16 mouse cellular contexts compared by ENCODE assay signal in the genomic region with DNA sequence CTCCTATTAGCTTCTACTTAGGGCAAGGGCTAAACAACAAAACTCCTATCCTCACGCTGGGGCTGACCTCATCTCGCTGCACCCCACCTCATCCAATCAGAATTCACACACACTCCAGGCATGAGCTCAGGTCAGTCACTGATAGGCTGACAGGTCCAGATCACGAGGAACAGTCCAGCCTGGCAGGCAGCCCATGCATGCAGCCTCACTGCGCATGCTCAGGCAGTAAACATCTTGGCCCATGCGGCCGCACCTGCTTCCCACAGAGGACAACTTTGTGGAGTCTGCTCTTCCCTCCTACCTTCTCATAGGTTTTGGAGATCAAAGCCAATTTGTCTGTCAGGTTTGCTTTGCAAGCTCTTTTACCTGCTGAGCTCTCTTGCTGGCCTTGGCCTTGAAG. TPM values are rescaled to one million over a fixed set of nuclear protein-coding genes. Genes with fewer than 3 reads are reported as not detected.
A peak's percentile ranks its signal among the peaks of the same experiment; 100 is the strongest.
DNase-seq lines count a peak whose midpoint lies in the region; TF ChIP-seq lines count a peak whose summit lies in the region.
"Not testable (repeated sequence)": the region's sequence is repeated elsewhere in the genome, so short reads cannot be mapped to it uniquely, and the experiment has no call there.
"Had no signal": no experiment of that assay in that cellular context is flagged by ENCODE, and none has a peak within 500 bp of the region (broad histone marks: within the 10 kb centered on the region; RNA-seq: fewer than 3 reads in every experiment).

No protein-coding gene starts in this region.

- DNase-seq in CH12.LX (ENCODE audit: extremely low read depth), result not testable (repeated sequence)
- peak; percentile 48 for DNase-seq in R1 (ENCODE audit: low read depth, low spot score)
- peak; percentile 63 for DNase-seq in ZHBTc4 (ENCODE audit: low read depth, low spot score)
- DNase-seq in heart, adult 11 months, result peak; percentile 78

- in situ Hi-C loops in CH12.LX (cut with MboI; ENCODE audit: low pct_ligation_motif_present, low pct_unique_long_range_greater_than_20kb, low sequenced_read_pairs), result not testable (repeated sequence)

- not testable (repeated sequence) for H3K27me3 ChIP-seq in CH12.LX (replicated peaks)

- not testable (repeated sequence) for TF ChIP-seq EP300 in CH12.LX (IDR thresholded peaks at IDR 0.05; ENCODE audit: low read length)

- H3K9ac ChIP-seq in CH12.LX (ENCODE audit: insufficient read depth, low read depth), result not testable (repeated sequence)

- dilution Hi-C loops in CH12.LX (cut with MboI; ENCODE audit: extremely low pct_ligation_motif_present, extremely low pct_unique_long_range_greater_than_20kb, low sequenced_read_pairs), result not testable (repeated sequence)

- H3K36me3 ChIP-seq in CH12.LX (replicated peaks in 1 of 2; ENCODE audit: control insufficient read depth in 1 of 2, insufficient read depth in 1 of 2, low read length in 1 of 2), result not testable (repeated sequence)

- not testable (repeated sequence) for H3K27ac ChIP-seq in CH12.LX (ENCODE audit: insufficient read depth, low read depth)

- not testable (repeated sequence) for TF ChIP-seq POLR2A in CH12.LX (IDR thresholded peaks at IDR 0.05; ENCODE audit: low read depth, low read length)

- H3K4me2 ChIP-seq in CH12.LX (ENCODE audit: insufficient read depth, low read depth, poor library complexity, severe bottlenecking), result not testable (repeated sequence)

- not testable (repeated sequence) for H3K4me3 ChIP-seq in CH12.LX (replicated peaks in 1 of 3; ENCODE audit: low read depth in 2 of 3, low read length in 2 of 3, poor library complexity in 1 of 3)

- TF ChIP-seq RAD21 in CH12.LX (IDR thresholded peaks at IDR 0.05; ENCODE audit: low read depth, low read length), result not testable (repeated sequence)

- H3K79me2 ChIP-seq in CH12.LX (replicated peaks; ENCODE audit: control insufficient read depth, extremely low read depth, insufficient read depth, poor library complexity, severe bottlenecking), result not testable (repeated sequence)

- H3K9me3 ChIP-seq in CH12.LX (replicated peaks; ENCODE audit: low read length), result not testable (repeated sequence)

- not testable (repeated sequence) for H3K4me1 ChIP-seq in CH12.LX (ENCODE audit: control insufficient read depth in 1 of 2, insufficient read depth in 2 of 2)

- not testable (repeated sequence) for TF ChIP-seq CTCF in CH12.LX (conservative IDR thresholded peaks at IDR 0.05 in 1 of 2, IDR thresholded peaks at IDR 0.05 in 1 of 2; ENCODE audit: low read depth in 2 of 2, low read length in 2 of 2)

TF ChIP-seq in CH12.LX, 34 proteins besides CTCF, POLR2A, EP300 and RAD21:
- TF ChIP-seq NRF1 (IDR thresholded peaks at IDR 0.05; ENCODE audit: low read depth, low read length), result peak; percentile 21; the same call in 1 of the 2 replicates

RNA-seq across cellular contexts. Expression of a gene that starts 10.1 kb away (rescaled TPM):
- total RNA-seq in CH12.LX (2012; rRNA removed) (not detected in 2 replicates), CH12.LX (2014; rRNA removed) (not detected in 2 replicates)
- polyA plus RNA-seq in CH12.LX (2012; ENCODE audit: insufficient read length, low read depth), result 0.16 TPM in 1 of 2 replicates, not detected in the other
- total RNA-seq: adrenal gland, adult 18-20 months; adrenal gland, adult 8-10 months; adrenal gland, postnatal 10 days; adrenal gland, postnatal 14 days; adrenal gland, postnatal 25 days; adrenal gland, postnatal 36 days; adrenal gland, postnatal 4 days; MEL had no signal
- polyA plus RNA-seq: adrenal gland, adult 2 months; C2C12 had no signal

RNA-seq across cellular contexts. Expression of a gene that starts 44.3 kb away (rescaled TPM):
- total RNA-seq in CH12.LX (2012; rRNA removed) (not detected in 2 replicates), CH12.LX (2014; rRNA removed) (not detected in 2 replicates)
- polyA plus RNA-seq in CH12.LX (2012; ENCODE audit: insufficient read length, low read depth), result not detected in 2 replicates
- total RNA-seq: ES-E14, MEL had no signal
- polyA plus RNA-seq: C2C12, G1E had no signal
